Mouse (Mus musculus) CD4-positive helper T cell, adult 2 months (primary cell): Measurements from ENCODE around the gene Mmp9.
A peak's percentile ranks its signal among the peaks of the same experiment; 100 is the strongest.

Experiments
- DNase-seq: peaks from one replicate; pipeline ENCODE4 v3.0.0-alpha.2; 2012; ENCODE audit warnings: low read depth, missing footprints, low spot score

Gene Mmp9

GRCm38 (mm10) chr2:164953224-164953623, 12.6 kb downstream of the Mmp9 start:
- peak; percentile 82 for DNase-seq

- no peak for DNase-seq
Measured at GRCm38 (mm10) chr2:164955725-164956124, 15.1 kb downstream of the Mmp9 start.

GRCm38 (mm10) chr2:164956195-164956594, 15.6 kb downstream of the Mmp9 start:
- no peak for DNase-seq

- DNase-seq, result no peak
Measured at GRCm38 (mm10) chr2:164957548-164958315, 17.2 kb downstream of the Mmp9 start.

- peak; percentile 46 for DNase-seq
Measured at GRCm38 (mm10) chr2:164960716-164961441, 20.3 kb downstream of the Mmp9 start, which contains the start of gene Slc12a5. TSS of gene Slc12a5 (plus strand) at chr2:164960802.

GRCm38 (mm10) chr2:164961506-164962182, 21.1 kb downstream of the Mmp9 start:
- peak; percentile 67 for DNase-seq

DNA sequence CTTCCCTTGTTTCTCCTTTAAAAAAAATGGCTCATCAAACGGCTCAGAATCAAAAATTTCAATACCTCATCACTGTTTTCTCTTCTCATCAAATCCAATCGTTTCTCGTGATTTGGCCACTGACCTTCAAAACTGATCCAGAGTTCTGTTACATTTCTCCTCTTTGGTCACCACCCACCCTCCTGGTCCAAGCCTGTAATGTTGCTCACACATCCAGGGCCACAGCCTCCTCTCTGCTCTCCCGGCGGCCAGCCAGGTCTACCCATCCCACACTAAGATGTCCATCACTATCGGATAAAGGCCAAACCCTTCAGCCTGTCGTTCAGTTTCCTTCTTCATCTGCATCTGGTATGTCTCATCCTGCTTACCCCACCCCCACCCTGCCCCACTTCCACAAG, 21.6 kb downstream of the Mmp9 start:
- no peak for DNase-seq

GRCm38 (mm10) chr2:164964242-164964894, 23.8 kb downstream of the Mmp9 start:
- no peak for DNase-seq

- DNase-seq, result no peak
Measured at GRCm38 (mm10) chr2:164964981-164965380, 24.4 kb downstream of the Mmp9 start.

DNA sequence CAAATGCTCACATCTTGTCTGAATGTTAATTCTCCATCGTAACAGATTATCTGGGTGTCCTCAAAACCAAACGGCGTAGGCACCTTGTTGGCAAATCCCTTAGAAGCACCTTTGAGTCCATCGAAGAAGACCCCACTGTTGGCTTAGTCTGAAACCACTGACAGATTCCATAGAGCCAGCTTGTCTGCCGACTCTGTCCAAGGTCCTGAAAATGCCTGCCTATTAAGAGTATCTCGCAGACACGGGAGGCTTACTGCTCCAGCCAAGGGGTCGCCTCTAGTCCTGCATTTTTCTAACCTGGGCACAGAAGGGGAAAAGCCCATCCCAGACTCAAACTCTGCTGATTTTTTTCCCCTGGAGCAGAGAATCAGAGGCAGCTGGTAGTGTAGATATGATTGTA, 25.8 kb downstream of the Mmp9 start:
- no peak for DNase-seq

DNA sequence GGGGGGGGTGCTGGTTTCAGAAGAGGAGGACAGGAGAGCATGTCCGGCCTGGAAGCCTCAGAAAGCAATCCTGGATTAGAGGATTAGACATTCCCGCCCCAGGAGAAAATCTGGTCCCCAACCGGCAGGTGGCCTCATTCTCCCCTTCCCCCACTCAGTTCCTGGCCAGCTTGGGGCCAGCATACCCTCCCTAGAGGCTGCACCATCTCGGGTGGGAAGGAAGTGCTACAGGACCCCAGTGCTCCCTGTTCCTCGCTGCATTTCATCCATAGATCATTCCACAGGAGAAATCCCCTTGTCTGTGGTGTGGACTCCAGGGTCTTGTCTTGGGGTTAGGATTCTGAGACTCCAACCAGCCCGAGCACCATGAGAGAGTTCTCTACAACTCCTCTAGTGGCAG, 26.6 kb downstream of the Mmp9 start:
- no peak for DNase-seq

DNA sequence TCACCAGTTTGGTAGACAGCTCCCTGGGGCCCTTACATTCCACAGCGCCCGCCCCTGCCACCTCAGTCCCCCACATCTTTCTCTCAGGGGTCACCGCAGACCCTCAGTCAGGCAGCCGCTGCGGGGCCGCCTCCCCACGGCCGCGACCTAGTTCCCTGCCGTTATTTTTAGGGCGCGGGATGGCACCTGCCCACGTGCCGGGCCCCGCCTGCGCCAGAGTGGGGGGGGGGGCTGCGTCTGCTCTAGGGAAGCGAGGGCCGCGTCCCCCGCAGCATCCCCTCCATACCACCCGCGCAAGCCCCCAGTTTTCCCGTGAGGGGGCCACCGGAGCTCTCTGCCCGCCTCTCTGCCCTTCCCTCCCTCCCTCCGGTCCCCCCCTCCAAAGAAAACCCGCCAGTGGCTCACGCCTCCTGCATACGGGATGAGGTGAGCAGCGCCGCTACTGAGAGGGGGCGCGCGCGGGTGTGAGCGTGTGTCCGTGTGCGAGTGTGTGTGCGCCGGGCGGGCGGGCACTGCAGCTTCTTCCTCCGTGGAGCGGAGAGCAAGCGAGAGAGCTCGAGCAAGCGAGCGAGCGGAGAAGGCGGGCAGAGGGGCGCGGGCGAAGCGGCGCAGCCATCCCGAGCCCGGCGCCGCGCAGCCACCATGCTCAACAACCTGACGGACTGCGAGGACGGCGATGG, 27.3 kb downstream of the Mmp9 start:
- DNase-seq, result no peak

DNA sequence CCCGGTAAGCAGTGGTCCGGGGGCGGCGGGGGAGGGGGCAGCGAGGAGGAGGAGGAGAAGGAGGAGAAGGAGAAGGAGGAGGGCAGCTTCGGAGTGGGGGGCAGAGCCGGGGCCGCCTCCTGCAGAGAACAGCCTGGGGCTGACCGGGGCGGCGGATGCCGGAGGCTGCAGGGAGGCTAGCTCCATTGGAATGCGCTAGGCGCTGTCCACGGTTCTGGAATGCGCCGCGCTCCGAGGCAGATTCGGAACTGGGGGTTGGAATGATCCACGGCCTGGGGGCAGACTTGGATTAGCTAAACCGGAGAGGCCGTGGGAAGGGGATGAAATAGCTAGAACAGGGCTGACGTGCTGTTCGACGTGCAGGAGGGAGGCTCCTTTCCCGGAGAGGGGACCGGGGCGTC, 27.9 kb downstream of the Mmp9 start:
- DNase-seq, result no peak

DNA sequence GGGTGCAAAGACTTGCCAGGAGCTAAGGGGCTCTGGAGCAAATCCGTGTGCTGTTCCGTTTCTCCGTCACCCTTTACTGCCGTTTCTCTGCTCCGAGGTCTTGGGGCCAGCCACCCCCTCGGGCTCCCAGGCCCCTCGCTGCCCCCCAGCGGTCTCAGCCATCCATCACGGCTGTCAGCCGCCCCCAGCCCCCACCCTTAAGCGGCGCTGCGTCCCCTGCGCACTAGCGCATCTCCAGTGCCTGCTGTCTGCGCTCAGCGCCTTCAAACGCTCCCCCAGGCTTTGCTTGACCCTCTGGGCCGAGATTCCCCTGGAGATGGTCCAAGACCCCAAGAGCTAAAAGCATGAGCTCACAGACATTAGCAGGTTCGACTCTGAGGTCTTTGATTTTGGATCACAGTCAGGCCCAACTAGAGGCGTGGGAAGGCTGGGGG, 28.8 kb downstream of the Mmp9 start:
- DNase-seq, result no peak

DNA sequence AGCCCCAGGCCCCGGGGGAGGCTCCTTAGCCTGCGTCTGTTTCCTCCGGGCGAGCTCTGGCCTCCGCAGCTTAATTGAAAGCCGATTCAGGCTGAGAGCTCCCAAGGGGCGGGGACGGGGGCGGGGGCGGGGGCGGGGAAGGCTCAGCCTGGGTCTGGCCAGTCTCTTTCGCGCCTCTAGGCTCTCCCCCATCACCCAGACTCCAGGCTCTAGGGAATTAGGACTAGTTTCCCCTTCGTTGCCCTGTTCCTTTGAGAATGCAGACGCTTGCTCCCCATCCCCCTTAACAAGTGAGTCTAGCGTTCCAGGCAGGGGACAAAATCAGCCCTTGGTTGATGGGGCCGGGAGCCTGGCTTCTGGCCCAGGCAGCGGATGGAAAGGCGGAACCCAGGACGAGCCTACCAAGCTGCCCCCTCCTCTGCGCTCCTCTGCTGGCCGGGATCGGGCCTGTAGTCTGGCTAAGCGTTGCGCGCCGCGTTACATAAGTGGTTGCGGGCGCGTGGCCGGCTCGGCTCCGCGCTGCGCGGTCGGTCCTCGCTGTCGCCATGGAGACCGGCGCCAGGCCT, 30.1 kb downstream of the Mmp9 start:
- DNase-seq, result no peak

GRCm38 (mm10) chr2:164972646-164973045, 32.1 kb downstream of the Mmp9 start:
- DNase-seq, result no peak

DNA sequence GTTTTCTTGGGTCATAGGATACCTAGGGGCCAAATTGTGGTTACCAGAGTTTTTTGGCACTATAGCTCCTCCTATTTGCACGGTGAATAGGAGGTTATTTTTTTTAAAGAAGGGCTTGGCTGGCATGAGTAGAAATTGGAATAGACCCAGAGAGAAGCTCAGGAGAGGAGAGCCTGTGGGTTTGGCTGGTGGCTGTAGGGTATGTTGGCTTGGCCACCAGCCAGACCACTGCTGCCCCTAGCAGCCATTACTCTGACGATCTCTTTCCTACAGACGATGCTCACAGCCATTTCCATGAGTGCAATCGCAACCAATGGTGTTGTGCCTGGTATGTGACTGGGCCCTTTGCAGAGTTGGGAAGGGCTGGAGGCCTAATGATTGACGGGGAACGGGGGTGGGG, 35.0 kb downstream of the Mmp9 start:
- DNase-seq, result no peak

GRCm38 (mm10) chr2:164979749-164980148, 39.2 kb downstream of the Mmp9 start:
- peak; percentile 45 for DNase-seq

GRCm38 (mm10) chr2:164985962-164986361, 45.4 kb downstream of the Mmp9 start:
- DNase-seq, result no peak

DNA sequence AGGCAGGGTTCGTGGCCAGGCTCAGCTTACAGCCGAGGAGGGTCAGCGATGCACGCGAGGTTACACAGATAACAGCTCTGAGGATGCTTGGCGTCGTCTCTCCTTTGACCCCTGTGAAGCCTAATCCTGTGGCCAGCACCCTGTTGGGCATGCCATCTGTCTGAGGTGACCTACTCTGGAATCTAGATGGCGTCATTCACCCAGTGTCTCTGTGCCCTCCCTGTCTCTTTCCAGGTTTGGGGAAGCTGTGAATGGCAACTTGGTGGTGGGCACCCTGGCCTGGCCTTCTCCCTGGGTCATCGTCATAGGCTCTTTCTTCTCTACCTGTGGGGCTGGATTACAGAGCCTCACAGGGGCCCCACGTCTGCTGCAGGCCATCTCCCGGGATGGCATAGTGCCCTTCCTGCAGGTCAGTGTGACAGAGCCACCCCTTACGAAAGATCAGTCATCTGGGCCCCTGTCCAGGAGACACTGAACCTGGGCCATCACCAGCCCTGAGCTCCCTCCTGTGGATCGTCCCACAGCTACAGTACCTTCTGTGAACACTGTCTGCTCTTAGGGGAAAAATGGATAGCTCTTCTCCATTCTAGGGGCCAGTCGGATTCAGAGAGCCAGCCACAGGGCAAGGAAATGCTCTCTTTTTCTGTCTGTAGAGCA, 45.9 kb downstream of the Mmp9 start:
- DNase-seq, result no peak
